Mouse (Mus musculus) liver, embryonic 14.5 days (tissue): ENCODE measurements at regions not wholly inside any gene's neighbourhood (a gene's known extent, or its start where the extent isn't known, plus 50 kb on each side); places are given as distances from the start of the nearest gene placed in this dataset.

Experiments used
- CTCF ChIP-seq: IDR thresholded peaks from 2 replicates; pipeline ENCODE4 v1.5.1; 2016; ENCODE audit warnings: antibody characterized with exemption, low read depth, control low read depth
- EP300 ChIP-seq: IDR thresholded peaks from 2 replicates; pipeline ENCODE4 v1.6.1; 2016; ENCODE audit warnings: antibody characterized with exemption, low read depth

DNA sequence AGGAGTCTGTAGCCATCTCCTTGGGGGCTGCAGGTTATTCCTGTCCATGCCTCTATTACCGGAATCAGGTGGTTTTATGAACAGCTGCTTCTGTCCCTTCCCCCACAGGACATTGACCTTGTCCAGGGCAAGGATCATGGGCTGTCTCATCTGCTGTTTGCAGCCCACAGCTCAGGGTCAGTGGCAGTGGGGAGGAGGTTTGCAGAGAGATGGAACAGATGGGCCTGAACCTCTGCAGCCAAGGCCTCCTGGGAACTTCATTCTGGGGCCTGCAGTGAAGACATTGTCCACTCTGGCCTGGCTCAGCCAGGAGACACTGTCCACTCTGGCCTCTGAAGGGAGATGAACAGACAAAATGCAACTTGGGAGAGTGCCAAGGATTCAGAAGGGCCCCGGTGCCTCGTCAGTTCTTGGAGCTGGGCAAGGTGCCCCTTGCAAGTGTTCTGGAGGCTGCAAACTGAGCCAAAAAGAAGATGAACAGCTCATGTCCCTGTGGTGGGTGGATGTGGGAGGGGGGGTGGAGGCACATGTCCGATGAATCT, 109.9 kb upstream of the Sdk2 start:
- TF ChIP-seq CTCF (no peak), EP300 (no peak)
